Mouse (Mus musculus) forebrain, embryonic 10.5 days (tissue): Measurements from ENCODE around the gene Coro2a. TPM values are rescaled to one million over a fixed set of nuclear protein-coding genes. Genes with fewer than 3 reads are reported as not detected.
"Not testable (repeated sequence)": the region's sequence is repeated elsewhere in the genome, so short reads cannot be mapped to it uniquely, and the experiment has no call there.

Source experiments
- DNase-seq: peaks from one replicate; pipeline ENCODE4 v3.0.0-alpha.2; 2017; ENCODE audit warnings: low spot score; ENCODE audit errors: extremely low spot score
- H3K27ac ChIP-seq: fragments of 300-500 bp; sonication (generic); 2 replicates; pipeline ENCODE4 v1.5.1; 2016; ENCODE audit warnings: mild to moderate bottlenecking
- H3K27me3 ChIP-seq: fragments of 300-500 bp; sonication (generic); 2 replicates; pipeline ENCODE4 v1.6.1; 2016; ENCODE audit warnings: mild to moderate bottlenecking; ENCODE audit not compliant: poor library complexity, severe bottlenecking
- H3K36me3 ChIP-seq: fragments of 300-500 bp; sonication (generic); replicated peaks from 2 replicates; pipeline ENCODE4 v1.6.1; 2016; ENCODE audit warnings: mild to moderate bottlenecking, moderate library complexity
- H3K4me1 ChIP-seq: fragments of 300-500 bp; sonication (generic); 2 replicates; pipeline ENCODE4 v1.6.1; 2016
- H3K4me3 ChIP-seq: fragments of 300-500 bp; sonication (generic); 2 replicates; pipeline ENCODE4 v1.5.1; 2016; ENCODE audit warnings: mild to moderate bottlenecking, moderate library complexity
- H3K9me3 ChIP-seq: fragments of 300-500 bp; sonication (generic); 2 replicates; pipeline ENCODE4 v1.6.1; 2016; ENCODE audit warnings: mild to moderate bottlenecking, moderate library complexity
- WGBS: fragments of 180-500 bp; shearing (Covaris S2); methylation state at CpG from one replicate; pipeline ENCODE4 v1.1.7; 2016; 5-methylcytosine and 5-hydroxymethylcytosine counted together
- polyA plus RNA-seq: library from polyadenylated mRNA; unstranded; fragments of >200 nt; fragmentation: Nextera tagmentation; extraction: Ambion mirVana; gene quantifications from 2 replicates; pipeline ENCODE4 v1.2.1, GENCODE M21; 2016

Coro2a gene
- polyA plus RNA-seq, 1 experiment from 2014 or later: 2.8 TPM

DNA sequence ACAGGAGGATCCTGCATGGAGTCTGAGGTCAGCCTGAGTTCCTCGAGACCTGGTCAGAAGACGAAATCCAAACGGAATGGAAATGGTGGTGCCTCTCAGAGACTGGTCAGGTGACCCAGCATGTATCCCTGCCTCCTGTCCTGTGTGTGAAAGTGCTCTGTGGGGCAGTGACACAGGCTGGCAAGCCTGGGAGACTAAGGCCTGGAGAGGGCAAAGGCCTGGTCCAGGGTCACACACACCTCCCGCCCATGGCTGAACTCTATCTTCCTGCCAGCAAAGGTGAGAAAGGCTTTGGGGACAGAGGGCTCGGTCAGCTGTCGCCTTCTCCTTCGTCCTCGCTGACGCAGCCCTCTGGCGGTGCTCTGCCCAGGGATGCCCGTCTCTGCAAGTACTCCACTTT is 3.4 kb upstream of the Coro2a start:
- Histone ChIP-seq H3K9me3 (no peaks in the 10 kb centered on the region), H3K27ac (no peak overlapping the region), H3K4me3 (no peak overlapping the region), H3K27me3 (peaks cover 66% of the 10 kb centered on the region), H3K4me1 (peaks cover 35% of the 10 kb centered on the region), H3K36me3 (no peaks in the 10 kb centered on the region)
- no peak for DNase-seq
- WGBS: 61% methylated on average over 11 of the region's 11 CpGs

GRCm38 (mm10) chr4:46602704-46603103 is 702 bp upstream of the Coro2a start:
- WGBS: 64% methylated on average over 7 of the region's 7 CpGs
- H3K36me3 ChIP-seq: no peaks in the 10 kb centered on the region
- H3K27ac ChIP-seq: no peak overlapping the region
- no peak for DNase-seq
- peaks cover 86% of the 10 kb centered on the region for H3K27me3 ChIP-seq
- no peaks in the 10 kb centered on the region for H3K9me3 ChIP-seq
- no peak overlapping the region for H3K4me3 ChIP-seq
- peaks cover 35% of the 10 kb centered on the region for H3K4me1 ChIP-seq

DNA sequence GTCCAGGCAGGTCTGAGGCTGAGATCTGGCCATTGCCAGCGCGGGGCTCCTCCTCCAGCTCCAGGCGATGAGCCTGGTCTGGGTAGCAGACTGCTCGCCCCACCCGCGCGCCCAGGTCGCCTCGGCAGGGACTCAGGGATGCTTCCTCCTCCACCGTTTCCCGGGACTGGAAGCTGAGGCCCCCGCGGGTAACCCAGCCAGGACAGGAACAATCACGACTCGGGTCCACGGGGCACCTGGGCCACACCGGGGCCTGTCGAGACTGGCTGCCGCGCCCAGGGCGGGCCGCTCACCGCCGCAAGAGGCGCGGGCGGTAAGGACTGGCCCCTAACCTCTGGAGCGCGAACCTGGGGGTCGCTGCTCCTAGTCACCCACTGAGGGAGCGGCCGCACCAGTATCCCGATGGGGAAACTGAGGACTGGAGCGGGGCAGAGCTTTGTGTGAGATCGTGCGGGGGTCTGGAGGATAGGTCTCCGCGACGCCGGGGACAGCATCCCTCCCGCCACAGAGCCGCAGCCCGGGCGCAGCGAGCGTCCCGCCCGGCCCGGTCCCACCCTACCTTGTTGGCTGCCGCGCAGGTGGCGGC is 651 bp downstream of the Coro2a start:
- Histone ChIP-seq H3K36me3 (no peaks in the 10 kb centered on the region), H3K27me3 (peaks cover 95% of the 10 kb centered on the region), H3K4me1 (peaks cover 35% of the 10 kb centered on the region), H3K4me3 (peak overlapping the region; percentile 68), H3K9me3 (no peaks in the 10 kb centered on the region), H3K27ac (peak overlapping the region; percentile 76)
- under 1% methylated on average over 52 of the region's 52 CpGs for WGBS
- peak; percentile 37 for DNase-seq

- peak overlapping the region; percentile 68 for H3K4me3 ChIP-seq
- WGBS: 42% methylated on average over 20 of the region's 20 CpGs
- no peaks in the 10 kb centered on the region for H3K9me3 ChIP-seq
- H3K36me3 ChIP-seq: no peaks in the 10 kb centered on the region
- H3K4me1 ChIP-seq: peaks cover 41% of the 10 kb centered on the region
- DNase-seq: no peak
- peaks cover 92% of the 10 kb centered on the region for H3K27me3 ChIP-seq
- peak overlapping the region; percentile 76; the same call in 1 of the 2 replicates for H3K27ac ChIP-seq
These were observed 1.3 kb downstream of the Coro2a start for GRCm38 (mm10) chr4:46600473-46601257.

DNA sequence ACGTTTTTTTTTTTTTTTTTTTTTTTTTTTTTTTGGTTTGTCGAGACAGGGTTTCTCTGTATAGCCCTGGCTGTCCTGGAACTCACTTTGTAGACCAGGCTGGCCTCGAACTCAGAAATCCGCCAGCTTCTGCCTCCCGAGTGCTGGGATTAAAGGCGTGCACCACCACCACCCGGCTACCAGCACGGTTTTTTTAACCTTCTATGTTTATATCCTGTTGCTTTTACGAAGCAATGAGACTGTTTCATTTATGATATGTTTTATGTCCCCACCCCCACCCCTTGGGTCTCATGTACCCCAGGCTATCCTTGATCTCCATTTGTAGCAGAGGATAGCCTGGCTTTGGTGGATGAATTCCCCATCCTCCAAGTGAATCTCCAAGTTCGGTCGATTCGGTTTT is 2.4 kb downstream of the Coro2a start:
- Histone ChIP-seq H3K4me1 (peaks cover 35% of the 10 kb centered on the region), H3K27me3 (peaks cover 81% of the 10 kb centered on the region)
- H3K9me3 ChIP-seq, H3K4me3 ChIP-seq, DNase-seq, H3K36me3 ChIP-seq, H3K27ac ChIP-seq: not testable (repeated sequence)
- 89% methylated on average over 12 of the region's 12 CpGs for WGBS

DNA sequence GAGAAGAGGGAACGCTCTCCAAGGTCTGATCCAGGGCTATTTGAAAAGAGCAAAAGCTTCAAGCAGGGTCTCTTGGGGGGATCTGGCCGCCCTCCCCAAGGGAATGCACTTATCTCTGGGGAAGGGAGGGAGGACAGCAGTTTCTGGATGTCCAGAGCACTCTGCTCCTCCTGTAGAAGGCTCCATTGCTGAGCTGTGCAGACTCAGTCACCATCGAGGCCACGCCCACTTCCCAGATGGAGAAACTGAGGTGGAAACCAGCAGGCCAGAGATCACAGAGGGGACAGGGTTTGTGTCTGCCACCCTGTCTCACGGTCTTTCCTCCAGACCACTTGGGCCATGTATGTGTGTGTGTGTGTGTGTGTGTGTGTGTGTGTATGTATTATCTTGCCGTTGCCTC is 3.0 kb downstream of the Coro2a start:
- DNase-seq: no peak
- Histone ChIP-seq H3K27me3 (peaks cover 77% of the 10 kb centered on the region), H3K4me1 (peaks cover 29% of the 10 kb centered on the region), H3K27ac (no peak overlapping the region), H3K4me3 (no peak overlapping the region), H3K36me3 (no peaks in the 10 kb centered on the region), H3K9me3 (no peaks in the 10 kb centered on the region)
- 82% methylated on average over 6 of the region's 6 CpGs for WGBS

DNA sequence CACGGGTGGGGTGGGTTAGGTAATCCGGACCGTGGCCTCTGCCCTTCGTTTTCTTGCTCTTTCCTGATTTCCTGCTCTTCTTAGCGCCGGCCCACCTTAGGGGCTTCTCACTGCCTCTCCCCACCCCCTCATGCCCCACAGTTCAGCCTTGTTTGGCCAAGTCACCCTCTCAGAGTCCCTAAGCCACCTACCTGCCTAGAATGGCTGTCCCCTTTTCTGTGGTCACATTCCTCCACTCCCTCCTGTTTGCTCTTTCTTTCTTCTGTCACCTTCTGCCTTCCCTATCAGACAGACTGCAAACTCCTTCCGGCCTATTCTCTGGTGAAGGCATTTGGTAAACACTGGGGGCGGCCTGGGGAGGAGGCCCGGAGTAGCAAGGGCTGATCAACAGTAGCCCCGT is 3.9 kb downstream of the Coro2a start:
- Histone ChIP-seq H3K4me1 (peaks cover 30% of the 10 kb centered on the region), H3K27ac (no peak overlapping the region), H3K9me3 (no peaks in the 10 kb centered on the region), H3K4me3 (no peak overlapping the region), H3K27me3 (peaks cover 68% of the 10 kb centered on the region), H3K36me3 (no peaks in the 10 kb centered on the region)
- no peak for DNase-seq
- WGBS: 69% methylated on average over 10 of the region's 10 CpGs

DNA sequence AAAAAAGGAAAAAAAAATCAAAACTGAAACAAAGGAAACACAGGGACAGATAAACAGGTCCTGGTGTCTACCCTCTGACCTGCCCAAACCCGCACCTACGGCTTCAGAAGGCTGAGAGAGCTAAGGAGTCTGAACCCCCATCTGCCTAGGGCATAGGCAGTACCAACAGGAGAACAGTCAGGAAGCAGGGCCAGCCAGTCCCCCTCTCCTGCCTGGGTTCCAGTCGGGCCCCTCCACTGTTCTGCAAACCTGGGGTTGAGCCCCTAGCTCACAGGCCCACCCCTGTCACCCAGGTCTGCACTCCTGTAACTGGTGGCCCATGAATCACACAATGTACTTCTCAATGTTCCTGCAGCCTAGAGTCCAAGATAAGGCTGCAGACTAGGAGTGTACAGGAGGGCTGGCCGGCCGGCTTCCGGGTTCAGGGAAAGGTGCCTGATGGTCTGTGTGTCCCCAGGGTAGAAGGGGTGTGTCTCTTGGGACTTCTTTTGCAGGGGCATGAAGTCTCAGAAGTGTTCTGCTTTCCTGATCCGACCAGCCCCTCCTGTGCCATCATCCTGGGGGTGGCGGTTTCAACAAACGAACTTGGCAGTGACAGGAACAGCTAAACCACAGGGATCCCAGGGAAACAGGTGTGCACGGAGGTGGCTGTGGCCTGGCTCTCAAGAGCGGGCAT is 4.6 kb downstream of the Coro2a start:
- Histone ChIP-seq H3K27ac (no peak overlapping the region), H3K9me3 (no peaks in the 10 kb centered on the region), H3K4me1 (peaks cover 30% of the 10 kb centered on the region), H3K27me3 (peaks cover 61% of the 10 kb centered on the region), H3K36me3 (no peaks in the 10 kb centered on the region), H3K4me3 (no peak overlapping the region)
- no peak for DNase-seq
- WGBS: 75% methylated on average over 11 of the region's 11 CpGs

GRCm38 (mm10) chr4:46596398-46596797 is 5.6 kb downstream of the Coro2a start:
- Histone ChIP-seq H3K4me1 (peaks cover 20% of the 10 kb centered on the region), H3K36me3 (no peaks in the 10 kb centered on the region), H3K4me3 (no peak overlapping the region), H3K9me3 (no peaks in the 10 kb centered on the region), H3K27ac (no peak overlapping the region), H3K27me3 (peaks cover 51% of the 10 kb centered on the region)
- WGBS: 81% methylated on average over 6 of the region's 6 CpGs
- no peak for DNase-seq

DNA sequence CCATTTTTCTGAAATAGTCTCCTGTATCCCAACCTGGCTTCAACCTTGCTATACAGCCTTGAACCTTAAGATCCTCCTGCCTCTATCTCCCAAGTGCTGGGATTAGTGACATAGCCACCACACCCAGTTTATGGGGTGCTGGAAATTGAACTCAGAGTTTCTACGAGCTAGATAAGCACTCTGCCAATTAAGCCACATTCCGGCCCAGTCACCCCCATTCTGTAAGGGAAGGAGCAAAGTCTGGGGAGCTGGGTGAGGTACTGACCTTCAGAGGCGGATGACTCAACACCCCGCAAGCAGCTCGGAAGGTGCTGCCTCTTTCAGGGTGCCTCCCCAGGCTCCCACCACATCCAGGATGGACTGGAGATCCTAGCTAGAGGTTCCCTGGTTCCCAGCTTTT is 7.9 kb downstream of the Coro2a start:
- no peak overlapping the region for H3K4me3 ChIP-seq
- H3K27me3 ChIP-seq: peaks cover 29% of the 10 kb centered on the region
- H3K9me3 ChIP-seq: no peaks in the 10 kb centered on the region
- DNase-seq: no peak
- 87% methylated on average over 5 of the region's 5 CpGs for WGBS
- H3K36me3 ChIP-seq: no peaks in the 10 kb centered on the region
- H3K27ac ChIP-seq: no peak overlapping the region
- H3K4me1 ChIP-seq: peaks cover 13% of the 10 kb centered on the region

- no peak overlapping the region for H3K27ac ChIP-seq
- H3K36me3 ChIP-seq: no peaks in the 10 kb centered on the region
- H3K9me3 ChIP-seq: no peaks in the 10 kb centered on the region
- H3K4me3 ChIP-seq: no peak overlapping the region
- peaks cover 13% of the 10 kb centered on the region for H3K4me1 ChIP-seq
- WGBS: 60% methylated on average over 6 of the region's 6 CpGs
- peaks cover 22% of the 10 kb centered on the region for H3K27me3 ChIP-seq
- DNase-seq: no peak
These were observed 8.5 kb downstream of the Coro2a start for GRCm38 (mm10) chr4:46593472-46593871.

GRCm38 (mm10) chr4:46591833-46592520 is 10.0 kb downstream of the Coro2a start:
- Histone ChIP-seq H3K27me3 (peaks cover 8% of the 10 kb centered on the region; the same call in 1 of the 2 replicates), H3K9me3 (no peaks in the 10 kb centered on the region), H3K4me1 (peaks cover 13% of the 10 kb centered on the region), H3K36me3 (no peaks in the 10 kb centered on the region), H3K4me3 (no peak overlapping the region), H3K27ac (no peak overlapping the region)
- WGBS: 90% methylated on average over 9 of the region's 9 CpGs
- no peak for DNase-seq
